Mouse (Mus musculus) lung, adult 2 months (tissue): ENCODE data around the gene Ccnf.

Experiments used
- CTCF ChIP-seq: fragments of 200-500 bp; IDR thresholded peaks from 2 replicates; pipeline ENCODE4 v1.5.1; 2011; ENCODE audit warnings: mild to moderate bottlenecking, low read length, control low read depth; ENCODE audit not compliant: insufficient read depth
- POLR2A ChIP-seq: fragments of 200-500 bp; IDR thresholded peaks from 2 replicates; pipeline ENCODE4 v1.6.1; 2011; ENCODE audit warnings: low read depth, mild to moderate bottlenecking, control low read depth, low read length, borderline replicate concordance; ENCODE audit errors: extremely low read depth

GRCm38 (mm10) chr17:24199741-24200140, 51.5 kb downstream of the Ccnf start:
- TF ChIP-seq POLR2A (no peak), CTCF (no peak)
